Mouse (Mus musculus): ENCODE measurements around the gene Ccser1. TPM values are rescaled to one million over a fixed set of nuclear protein-coding genes. Genes with fewer than 3 reads are reported as not detected.

Gene Ccser1
- total and polyA plus RNA-seq, 2 experiments: 0.02 to 0.28 TPM

DNA sequence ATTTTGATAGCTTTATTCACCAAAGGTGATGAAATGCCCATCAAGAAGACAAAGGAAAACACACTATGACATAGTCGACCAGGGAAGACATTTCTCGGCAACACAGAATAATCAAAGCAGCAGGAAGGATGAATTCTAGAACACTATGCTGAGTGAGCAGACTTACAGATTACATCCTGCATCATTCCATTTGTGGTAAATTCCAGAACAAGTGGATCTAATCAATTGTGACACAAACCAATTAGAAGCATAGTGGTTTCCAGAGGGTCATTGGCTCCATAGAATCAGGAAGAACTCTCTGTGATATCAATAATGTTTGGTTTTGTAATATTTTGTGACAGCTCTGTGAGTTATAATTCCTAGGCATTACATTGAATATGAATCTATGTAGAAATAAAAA is 875.2 kb downstream of the Ccser1 start:
- no peak overlapping the region for H3K9ac ChIP-seq (ENCODE audit: low read depth, low read length)
- no peak overlapping the region for H3K4me3 ChIP-seq (ENCODE audit: insufficient read depth, low read depth, low read length)
- no peaks in the 10 kb centered on the region for H3K36me3 ChIP-seq (ENCODE audit: control insufficient read depth, insufficient read depth, low read length)
- DNase-seq (ENCODE audit: extremely low read depth, low read depth, low spot score): no peak
- TF ChIP-seq CTCF (IDR thresholded peaks at IDR 0.05; ENCODE audit: low read depth, low read length) (no peak), POLR2A (IDR thresholded peaks at IDR 0.05; ENCODE audit: extremely low read depth, insufficient read depth, low read length) (no peak)
- no peaks in the 10 kb centered on the region for H3K27me3 ChIP-seq (ENCODE audit: control insufficient read depth, insufficient read depth, low read length)
- 70% methylated on average over 2 of the region's 2 CpGs for WGBS
- H3K27ac ChIP-seq (replicated peaks; ENCODE audit: insufficient read depth, low read depth, low read length): no peak overlapping the region
- H3K4me1 ChIP-seq (ENCODE audit: control insufficient read depth, insufficient read depth, low read length): no peaks in the 10 kb centered on the region
- H3K79me2 ChIP-seq (ENCODE audit: control insufficient read depth, insufficient read depth, low read length): no peaks in the 10 kb centered on the region

DNA sequence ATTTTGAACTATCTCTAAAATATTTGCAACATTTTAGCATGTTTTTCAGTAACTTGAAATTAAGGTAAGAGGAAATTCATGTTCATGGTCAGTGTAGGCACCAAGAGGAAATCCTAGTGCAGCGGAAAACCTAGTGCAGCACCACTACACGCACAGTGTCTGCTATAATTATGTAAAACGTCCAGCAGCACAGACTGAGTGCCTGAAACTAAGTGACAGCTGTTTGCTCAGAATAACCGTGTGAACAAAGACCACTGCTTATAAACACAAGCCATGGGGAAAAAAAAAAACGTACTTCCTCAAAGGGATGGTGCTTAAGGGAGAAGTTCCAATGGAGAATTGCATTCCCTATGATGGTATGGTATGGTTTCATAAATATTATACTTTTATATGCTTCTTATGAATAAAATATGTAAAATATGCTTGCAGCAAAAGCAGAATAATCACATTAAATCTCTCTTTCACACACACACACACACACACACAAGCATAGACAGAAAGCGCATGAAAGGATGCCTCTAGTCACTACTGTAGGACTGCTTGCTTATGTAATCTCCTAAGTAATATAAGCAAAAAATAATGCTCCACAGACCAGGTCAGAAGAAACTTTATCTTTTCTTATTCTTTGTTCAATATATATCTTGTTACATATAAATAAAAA is 886.4 kb downstream of the Ccser1 start:
- Histone ChIP-seq H3K4me1 (ENCODE audit: control insufficient read depth, insufficient read depth, low read length) (no peaks in the 10 kb centered on the region), H3K79me2 (ENCODE audit: control insufficient read depth, insufficient read depth, low read length) (no peaks in the 10 kb centered on the region), H3K9ac (ENCODE audit: low read depth, low read length) (no peak overlapping the region), H3K36me3 (ENCODE audit: control insufficient read depth, insufficient read depth, low read length) (no peaks in the 10 kb centered on the region), H3K4me3 (ENCODE audit: insufficient read depth, low read depth, low read length) (no peak overlapping the region), H3K27ac (replicated peaks; ENCODE audit: insufficient read depth, low read depth, low read length) (no peak overlapping the region), H3K27me3 (ENCODE audit: control insufficient read depth, insufficient read depth, low read length) (no peaks in the 10 kb centered on the region)
- WGBS: 72% methylated on average over 6 of the region's 6 CpGs
- TF ChIP-seq CTCF (IDR thresholded peaks at IDR 0.05; ENCODE audit: low read depth, low read length) (no peak), POLR2A (IDR thresholded peaks at IDR 0.05; ENCODE audit: extremely low read depth, insufficient read depth, low read length) (no peak)
- DNase-seq (ENCODE audit: extremely low read depth, low read depth, low spot score): no peak

GRCm38 (mm10) chr6:62067024-62067380 is 886.9 kb downstream of the Ccser1 start:
- H3K36me3 ChIP-seq (ENCODE audit: control insufficient read depth, insufficient read depth, low read length): no peaks in the 10 kb centered on the region
- TF ChIP-seq POLR2A (IDR thresholded peaks at IDR 0.05; ENCODE audit: extremely low read depth, insufficient read depth, low read length) (no peak), CTCF (IDR thresholded peaks at IDR 0.05; ENCODE audit: low read depth, low read length) (no peak)

DNA sequence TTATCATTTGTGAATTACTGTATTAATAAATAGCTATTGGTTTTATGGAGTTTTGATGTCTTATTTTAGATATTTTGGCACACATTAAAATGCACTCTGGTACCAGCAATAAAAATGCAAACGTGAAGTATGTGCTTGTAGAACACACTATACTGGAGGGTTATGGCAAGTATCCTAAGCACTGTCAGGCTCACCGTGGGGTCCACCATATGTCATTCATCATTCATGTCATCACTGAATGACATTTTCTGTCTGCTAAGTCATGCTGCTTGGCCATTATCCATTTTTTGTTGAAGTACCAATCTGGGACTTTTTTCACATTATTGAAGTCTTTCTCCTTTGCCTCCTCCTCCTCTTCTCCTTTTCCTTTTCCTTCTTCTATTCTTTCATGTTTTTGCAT is 925.3 kb downstream of the Ccser1 start:
- Histone ChIP-seq H3K4me1 (ENCODE audit: control insufficient read depth, insufficient read depth, low read length) (no peaks in the 10 kb centered on the region), H3K27ac (replicated peaks; ENCODE audit: insufficient read depth, low read depth, low read length) (no peak overlapping the region), H3K79me2 (ENCODE audit: control insufficient read depth, insufficient read depth, low read length) (no peaks in the 10 kb centered on the region), H3K27me3 (ENCODE audit: control insufficient read depth, insufficient read depth, low read length) (no peaks in the 10 kb centered on the region), H3K4me3 (ENCODE audit: insufficient read depth, low read depth, low read length) (no peak overlapping the region), H3K36me3 (ENCODE audit: control insufficient read depth, insufficient read depth, low read length) (no peaks in the 10 kb centered on the region), H3K9ac (ENCODE audit: low read depth, low read length) (no peak overlapping the region)
- DNase-seq (ENCODE audit: extremely low read depth, low read depth, low spot score): no peak
- no peak for TF ChIP-seq CTCF (IDR thresholded peaks at IDR 0.05; ENCODE audit: low read depth, low read length)
- TF ChIP-seq POLR2A (IDR thresholded peaks at IDR 0.05; ENCODE audit: extremely low read depth, insufficient read depth, low read length): no peak
- 62% methylated on average over 2 of the region's 2 CpGs for WGBS

More at GRCm38 (mm10) chr6:62067024-62067380, 886.9 kb downstream of the Ccser1 start:
- no peak overlapping the region for H3K4me3 ChIP-seq (ENCODE audit: insufficient read depth, low read depth, low read length)
- no peak for DNase-seq (ENCODE audit: extremely low read depth, low read depth, low spot score)
- 69% methylated on average over 4 of the region's 4 CpGs for WGBS
- no peak overlapping the region for H3K27ac ChIP-seq (replicated peaks; ENCODE audit: insufficient read depth, low read depth, low read length)
- H3K9ac ChIP-seq (ENCODE audit: low read depth, low read length): no peak overlapping the region
- H3K79me2 ChIP-seq (ENCODE audit: control insufficient read depth, insufficient read depth, low read length): no peaks in the 10 kb centered on the region
- H3K4me1 ChIP-seq (ENCODE audit: control insufficient read depth, insufficient read depth, low read length): no peaks in the 10 kb centered on the region
- no peaks in the 10 kb centered on the region for H3K27me3 ChIP-seq (ENCODE audit: control insufficient read depth, insufficient read depth, low read length)

GRCm38 (mm10) chr6:62132531-62132930 is 952.4 kb downstream of the Ccser1 start:
- Histone ChIP-seq H3K36me3 (ENCODE audit: control insufficient read depth, insufficient read depth, low read length) (no peaks in the 10 kb centered on the region), H3K4me3 (ENCODE audit: insufficient read depth, low read depth, low read length) (no peak overlapping the region), H3K27ac (replicated peaks; ENCODE audit: insufficient read depth, low read depth, low read length) (no peak overlapping the region), H3K9ac (ENCODE audit: low read depth, low read length) (no peak overlapping the region), H3K27me3 (ENCODE audit: control insufficient read depth, insufficient read depth, low read length) (no peaks in the 10 kb centered on the region), H3K79me2 (ENCODE audit: control insufficient read depth, insufficient read depth, low read length) (no peaks in the 10 kb centered on the region), H3K4me1 (ENCODE audit: control insufficient read depth, insufficient read depth, low read length) (no peaks in the 10 kb centered on the region)
- no peak for TF ChIP-seq POLR2A (IDR thresholded peaks at IDR 0.05; ENCODE audit: extremely low read depth, insufficient read depth, low read length)
- TF ChIP-seq CTCF (IDR thresholded peaks at IDR 0.05; ENCODE audit: low read depth, low read length): no peak
- WGBS: 63% methylated on average over 2 of the region's 2 CpGs
- no peak for DNase-seq (ENCODE audit: extremely low read depth, low read depth, low spot score)

GRCm38 (mm10) chr6:62160320-62160719 is 980.2 kb downstream of the Ccser1 start:
- Histone ChIP-seq H3K27ac (replicated peaks; ENCODE audit: insufficient read depth, low read depth, low read length) (no peak overlapping the region), H3K4me1 (ENCODE audit: control insufficient read depth, insufficient read depth, low read length) (no peaks in the 10 kb centered on the region), H3K4me3 (ENCODE audit: insufficient read depth, low read depth, low read length) (no peak overlapping the region), H3K9ac (ENCODE audit: low read depth, low read length) (no peak overlapping the region), H3K36me3 (ENCODE audit: control insufficient read depth, insufficient read depth, low read length) (no peaks in the 10 kb centered on the region), H3K27me3 (ENCODE audit: control insufficient read depth, insufficient read depth, low read length) (no peaks in the 10 kb centered on the region), H3K79me2 (ENCODE audit: control insufficient read depth, insufficient read depth, low read length) (no peaks in the 10 kb centered on the region)
- TF ChIP-seq CTCF (IDR thresholded peaks at IDR 0.05; ENCODE audit: low read depth, low read length): no peak
- TF ChIP-seq POLR2A (IDR thresholded peaks at IDR 0.05; ENCODE audit: extremely low read depth, insufficient read depth, low read length): no peak
- DNase-seq (ENCODE audit: extremely low read depth, low read depth, low spot score): no peak
